Mouse (Mus musculus) bone marrow macrophage, adult 2 months (primary cell): ENCODE results near the gene Elmo1.

Experiments used
- CTCF ChIP-seq: IDR thresholded peaks from 2 replicates; pipeline ENCODE4 v1.5.1; 2012; ENCODE audit warnings: low read depth, mild to moderate bottlenecking, low read length, moderate library complexity
- POLR2A ChIP-seq: IDR thresholded peaks from 2 replicates; pipeline ENCODE4 v1.6.1; 2012; ENCODE audit warnings: mild to moderate bottlenecking, low read depth, low read length, borderline replicate concordance

- TF ChIP-seq POLR2A (no peak), CTCF (no peak)
These were observed 433.3 kb downstream of the Elmo1 start for GRCm38 (mm10) chr13:20523671-20524070.
